Mouse (Mus musculus) v-Abl transformed pro-B cells (cell line): ENCODE results near the gene Dcun1d4.

Source experiments
- in situ Hi-C, 2 experiments: fragments of 400-800 bp; cut with MboI; formaldehyde crosslinking; loops; one replicate each; pipeline ENCODE4 v1.15.1; 2025; ENCODE audit not compliant: unreplicated experiment in 2 of 2

Gene Dcun1d4

GRCm38 (mm10) chr5:73578131-73578530, 97.3 kb downstream of the Dcun1d4 start:
- in situ Hi-C loops, result no loop called here

- in situ Hi-C loops, result loop anchor here in 1 of 2 experiments (10.0 kb wide), 1 partner anchor 1269 kb away; no protein-coding TSS in a partner anchor
Observed at GRCm38 (mm10) chr5:73584011-73584410, 103.2 kb downstream of the Dcun1d4 start.

- in situ Hi-C loops, result loop anchor here in 1 of 2 experiments (10.0 kb wide), 1 partner anchor 1271 kb away; no protein-coding TSS in a partner anchor
Observed at GRCm38 (mm10) chr5:73585212-73586115, 104.7 kb downstream of the Dcun1d4 start.

- in situ Hi-C loops, result loop anchor here in 1 of 2 experiments (10.0 kb wide), 1 partner anchor 1272 kb away; no protein-coding TSS in a partner anchor
Observed at GRCm38 (mm10) chr5:73586597-73586996, 105.8 kb downstream of the Dcun1d4 start.

- in situ Hi-C loops, result loop anchor here in 1 of 2 experiments (10.0 kb wide), 1 partner anchor 1272 kb away; no protein-coding TSS in a partner anchor
Observed at GRCm38 (mm10) chr5:73587119-73587518, 106.3 kb downstream of the Dcun1d4 start.

- in situ Hi-C loops, result no loop called here
Observed at GRCm38 (mm10) chr5:73598943-73599695, 118.3 kb downstream of the Dcun1d4 start.

GRCm38 (mm10) chr5:73599991-73600390, 119.2 kb downstream of the Dcun1d4 start:
- in situ Hi-C loops, result no loop called here

- in situ Hi-C loops, result no loop called here
Observed at GRCm38 (mm10) chr5:73601361-73601763, 120.6 kb downstream of the Dcun1d4 start.

GRCm38 (mm10) chr5:73602865-73603264, 122.1 kb downstream of the Dcun1d4 start:
- in situ Hi-C loops, result no loop called here

- in situ Hi-C loops, result no loop called here
Observed at GRCm38 (mm10) chr5:73604542-73604941, 123.7 kb downstream of the Dcun1d4 start.

GRCm38 (mm10) chr5:73604964-73605363, 124.2 kb downstream of the Dcun1d4 start:
- in situ Hi-C loops, result no loop called here
